Mouse (Mus musculus) intestine, embryonic 16.5 days (tissue): ENCODE measurements around the gene Dgki. TPM values are rescaled to one million over a fixed set of nuclear protein-coding genes. Genes with fewer than 3 reads are reported as not detected.

Experiments used
- ATAC-seq: fragments of 200-750 bp; cut with Nextera tagmentation; 2 replicates; pipeline ENCODE4 v1.8.0; 2017; ENCODE audit warnings: moderate TSS enrichment, moderate library complexity
- H3K27ac ChIP-seq: fragments of 300-500 bp; sonication (generic); 2 replicates; pipeline ENCODE4 v1.5.1; 2014; ENCODE audit warnings: mild to moderate bottlenecking, low read length
- H3K27me3 ChIP-seq: fragments of 300-500 bp; sonication (generic); replicated peaks from 2 replicates; pipeline ENCODE4 v1.6.1; 2014; ENCODE audit warnings: low read length, control low read depth, mixed read lengths; ENCODE audit not compliant: control insufficient read depth, insufficient read depth
- H3K36me3 ChIP-seq: fragments of 300-500 bp; sonication (generic); 2 replicates; pipeline ENCODE4 v1.6.1; 2014; ENCODE audit warnings: low read length, control low read depth; ENCODE audit not compliant: control insufficient read depth, insufficient read depth
- H3K4me1 ChIP-seq: fragments of 300-500 bp; sonication (generic); 2 replicates; pipeline ENCODE4 v1.6.1; 2014; ENCODE audit warnings: low read length, control low read depth, mixed read lengths; ENCODE audit not compliant: control insufficient read depth, insufficient read depth
- H3K4me2 ChIP-seq: fragments of 300-500 bp; sonication (generic); 2 replicates; pipeline ENCODE4 v1.6.1; 2014; ENCODE audit warnings: low read depth, low read length, control low read depth
- H3K4me3 ChIP-seq: fragments of 300-500 bp; sonication (generic); 2 replicates; pipeline ENCODE4 v1.5.1; 2014; ENCODE audit warnings: mild to moderate bottlenecking, low read length
- H3K9ac ChIP-seq: fragments of 300-500 bp; sonication (generic); 2 replicates; pipeline ENCODE4 v1.6.1; 2014; ENCODE audit warnings: low read depth, low read length
- H3K9me3 ChIP-seq: fragments of 300-500 bp; sonication (generic); 2 replicates; pipeline ENCODE4 v1.6.1; 2016; ENCODE audit warnings: low read length, control low read depth; ENCODE audit not compliant: control insufficient read depth
- WGBS: fragments of 180-500 bp; shearing (Covaris S2); extraction: QIAGEN DNeasy Blood & Tissue Kit; methylation state at CpG from one replicate; pipeline ENCODE4 v1.1.7; 2014; 5-methylcytosine and 5-hydroxymethylcytosine counted together
- polyA plus RNA-seq: library from polyadenylated mRNA; unstranded; fragments of >200 nt; fragmentation: Nextera tagmentation; extraction: Ambion mirVana; gene quantifications from 2 replicates; pipeline ENCODE4 v1.2.1, GENCODE M21; 2015

Gene Dgki
- polyA plus RNA-seq, 1 experiment from 2014 or later, result 0.38 TPM

GRCm38 (mm10) chr6:37276834-37277715, 22.9 kb downstream of the Dgki start:
- Histone ChIP-seq H3K9ac (no peak overlapping the region), H3K9me3 (no peaks in the 10 kb centered on the region), H3K27me3 (no peaks in the 10 kb centered on the region), H3K4me1 (no peaks in the 10 kb centered on the region), H3K4me2 (no peak overlapping the region), H3K4me3 (no peak overlapping the region), H3K27ac (no peak overlapping the region), H3K36me3 (no peaks in the 10 kb centered on the region)
- 61% methylated on average over 6 of the region's 6 CpGs for WGBS
- no peak for ATAC-seq

- no peak overlapping the region for H3K9ac ChIP-seq
- H3K4me1 ChIP-seq, result no peaks in the 10 kb centered on the region
- no peak overlapping the region for H3K4me3 ChIP-seq
- WGBS, result 56% methylated on average over 5 of the region's 5 CpGs
- H3K27ac ChIP-seq, result no peak overlapping the region
- H3K9me3 ChIP-seq, result no peaks in the 10 kb centered on the region
- no peaks in the 10 kb centered on the region for H3K36me3 ChIP-seq
- H3K27me3 ChIP-seq, result no peaks in the 10 kb centered on the region
- no peak overlapping the region for H3K4me2 ChIP-seq
- no peak for ATAC-seq
Measured at GRCm38 (mm10) chr6:37276181-37276580, 23.8 kb downstream of the Dgki start.

GRCm38 (mm10) chr6:37270905-37271591, 28.9 kb downstream of the Dgki start:
- H3K9ac ChIP-seq, result no peak overlapping the region
- no peak for ATAC-seq
- WGBS, result 72% methylated on average over 8 of the region's 8 CpGs

GRCm38 (mm10) chr6:37268589-37268988, 31.4 kb downstream of the Dgki start:
- H3K4me3 ChIP-seq, result no peak overlapping the region
- ATAC-seq, result no peak
- H3K4me1 ChIP-seq, result no peaks in the 10 kb centered on the region
- H3K4me2 ChIP-seq, result no peak overlapping the region
- H3K9me3 ChIP-seq, result 0 out of 2 replicates have a peak, but pooled peaks cover 3% of the 10 kb centered on the region
- H3K9ac ChIP-seq, result no peak overlapping the region
- no peaks in the 10 kb centered on the region for H3K27me3 ChIP-seq
- no peaks in the 10 kb centered on the region for H3K36me3 ChIP-seq
- 56% methylated on average over 6 of the region's 6 CpGs for WGBS
- no peak overlapping the region for H3K27ac ChIP-seq

More at GRCm38 (mm10) chr6:37270905-37271591, 28.9 kb downstream of the Dgki start:
- H3K4me2 ChIP-seq, result no peak overlapping the region
- no peaks in the 10 kb centered on the region for H3K36me3 ChIP-seq
- H3K4me1 ChIP-seq, result no peaks in the 10 kb centered on the region
- no peaks in the 10 kb centered on the region for H3K9me3 ChIP-seq
- no peaks in the 10 kb centered on the region for H3K27me3 ChIP-seq
- H3K27ac ChIP-seq, result no peak overlapping the region
- no peak overlapping the region for H3K4me3 ChIP-seq

- H3K9me3 ChIP-seq, result 0 out of 2 replicates have a peak, but pooled peaks cover 4% of the 10 kb centered on the region
- no peak overlapping the region for H3K9ac ChIP-seq
- H3K27ac ChIP-seq, result no peak overlapping the region
- H3K4me1 ChIP-seq, result no peaks in the 10 kb centered on the region
- H3K27me3 ChIP-seq, result no peaks in the 10 kb centered on the region
- no peaks in the 10 kb centered on the region for H3K36me3 ChIP-seq
- WGBS, result 92% methylated on average over 4 of the region's 4 CpGs
- H3K4me2 ChIP-seq, result no peak overlapping the region
- no peak for ATAC-seq
- H3K4me3 ChIP-seq, result no peak overlapping the region
Measured at GRCm38 (mm10) chr6:37267952-37268351, 32.0 kb downstream of the Dgki start.

- no peak for ATAC-seq
- 77% methylated on average over 7 of the region's 7 CpGs for WGBS
- no peaks in the 10 kb centered on the region for H3K27me3 ChIP-seq
- no peak overlapping the region for H3K27ac ChIP-seq
- H3K4me2 ChIP-seq, result no peak overlapping the region
- no peak overlapping the region for H3K9ac ChIP-seq
- no peaks in the 10 kb centered on the region for H3K4me1 ChIP-seq
- no peak overlapping the region for H3K4me3 ChIP-seq
- 0 out of 2 replicates have a peak, but pooled peaks cover 4% of the 10 kb centered on the region for H3K9me3 ChIP-seq
- H3K36me3 ChIP-seq, result no peaks in the 10 kb centered on the region
Measured at GRCm38 (mm10) chr6:37262486-37262885, 37.5 kb downstream of the Dgki start.

GRCm38 (mm10) chr6:37261236-37261852, 38.6 kb downstream of the Dgki start:
- no peak for ATAC-seq
- no peaks in the 10 kb centered on the region for H3K27me3 ChIP-seq
- H3K36me3 ChIP-seq, result no peaks in the 10 kb centered on the region
- H3K4me1 ChIP-seq, result no peaks in the 10 kb centered on the region
- no peak overlapping the region for H3K4me3 ChIP-seq
- no peak overlapping the region for H3K4me2 ChIP-seq
- WGBS, result 83% methylated on average over 10 of the region's 10 CpGs
- 0 out of 2 replicates have a peak, but pooled peaks cover 4% of the 10 kb centered on the region for H3K9me3 ChIP-seq
- H3K9ac ChIP-seq, result no peak overlapping the region
- H3K27ac ChIP-seq, result no peak overlapping the region

- Histone ChIP-seq H3K27ac (no peak overlapping the region), H3K4me3 (no peak overlapping the region), H3K9ac (no peak overlapping the region), H3K36me3 (no peaks in the 10 kb centered on the region), H3K4me1 (no peaks in the 10 kb centered on the region), H3K4me2 (no peak overlapping the region), H3K27me3 (no peaks in the 10 kb centered on the region), H3K9me3 (0 out of 2 replicates have a peak, but pooled peaks cover 2% of the 10 kb centered on the region)
- no peak for ATAC-seq
- WGBS, result 87% methylated on average over 7 of the region's 7 CpGs
Measured at GRCm38 (mm10) chr6:37258662-37259061, 41.3 kb downstream of the Dgki start.

- no peak overlapping the region for H3K4me2 ChIP-seq
- no peaks in the 10 kb centered on the region for H3K36me3 ChIP-seq
- no peaks in the 10 kb centered on the region for H3K9me3 ChIP-seq
- H3K27ac ChIP-seq, result no peak overlapping the region
- H3K4me3 ChIP-seq, result no peak overlapping the region
- H3K9ac ChIP-seq, result no peak overlapping the region
- ATAC-seq, result no peak
- H3K27me3 ChIP-seq, result no peaks in the 10 kb centered on the region
- 64% methylated on average over 8 of the region's 8 CpGs for WGBS
- no peaks in the 10 kb centered on the region for H3K4me1 ChIP-seq
Measured at GRCm38 (mm10) chr6:37254144-37254543, 45.8 kb downstream of the Dgki start.
